Mouse (Mus musculus): ENCODE measurements around the gene Poll. TPM values are rescaled to one million over a fixed set of nuclear protein-coding genes. Genes with fewer than 3 reads are reported as not detected.
A peak's percentile ranks its signal among the peaks of the same experiment; 100 is the strongest.
"Not testable (repeated sequence)": the region's sequence is repeated elsewhere in the genome, so short reads cannot be mapped to it uniquely, and the experiment has no call there.

Gene Poll
- polyA plus RNA-seq, 1 experiment = 14.5 TPM

DNA sequence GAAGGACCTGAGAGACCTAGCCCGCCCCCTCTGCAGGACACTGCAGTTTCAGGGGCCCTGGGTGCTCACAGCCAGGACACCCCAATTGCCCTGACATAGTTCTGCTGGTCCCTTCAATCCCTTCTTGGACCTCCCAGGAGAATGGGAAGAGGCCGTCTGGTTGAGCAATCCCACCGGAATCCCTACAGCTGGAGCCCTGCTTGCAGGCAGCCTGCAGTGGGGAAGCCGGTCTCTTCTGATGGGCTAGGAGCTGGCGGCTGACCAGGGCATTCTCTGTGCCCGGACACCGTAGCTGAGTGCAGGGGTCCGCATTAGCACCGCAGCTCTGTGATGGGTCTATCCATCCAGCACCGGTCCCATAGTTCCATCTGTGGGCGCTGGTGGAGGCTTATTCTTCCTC is 6.2 kb downstream of the Poll start:
- 89% methylated on average over 11 of the region's 11 CpGs for WGBS
- H3K27me3 ChIP-seq (ENCODE audit: control insufficient read depth, insufficient read depth, low read length) = no peaks in the 10 kb centered on the region
- no peak overlapping the region for H3K4me3 ChIP-seq (replicated peaks; ENCODE audit: insufficient read depth, low read depth, low read length)
- H3K4me1 ChIP-seq (ENCODE audit: control insufficient read depth, insufficient read depth, low read length) = no peaks in the 10 kb centered on the region
- TF ChIP-seq CTCF (IDR thresholded peaks at IDR 0.05; ENCODE audit: borderline replicate concordance, insufficient read depth, low read depth, low read length) (no peak), POLR2A (IDR thresholded peaks at IDR 0.05; ENCODE audit: borderline replicate concordance, insufficient read depth, low read length) (no peak)
- no peak overlapping the region for H3K27ac ChIP-seq (ENCODE audit: insufficient read depth, low read length)
- DNase-seq = no peak

DNA sequence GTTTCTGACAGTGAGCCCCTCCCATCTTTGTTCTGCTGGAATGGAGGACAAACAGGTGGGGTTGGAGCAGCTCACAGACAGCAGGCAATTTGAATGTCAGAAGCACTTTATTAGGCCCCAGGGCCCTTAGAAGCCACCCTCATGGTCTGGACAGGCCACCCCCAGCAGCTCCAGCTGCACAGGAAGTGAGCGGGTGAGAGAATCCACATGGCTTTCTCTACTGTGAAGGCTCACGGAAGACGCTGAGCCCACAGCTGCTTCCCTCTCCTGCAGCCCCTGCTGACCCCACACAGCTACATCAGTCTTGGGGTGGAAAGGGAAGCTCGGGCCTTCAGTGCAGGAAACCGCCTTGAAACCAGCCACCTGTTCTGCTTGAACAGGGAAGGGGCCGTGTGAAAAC is 8.1 kb downstream of the Poll start:
- no peak overlapping the region for H3K27ac ChIP-seq (ENCODE audit: insufficient read depth, low read length)
- H3K27me3 ChIP-seq (ENCODE audit: control insufficient read depth, insufficient read depth, low read length) = no peaks in the 10 kb centered on the region
- TF ChIP-seq CTCF (IDR thresholded peaks at IDR 0.05; ENCODE audit: borderline replicate concordance, insufficient read depth, low read depth, low read length) (no peak), POLR2A (IDR thresholded peaks at IDR 0.05; ENCODE audit: borderline replicate concordance, insufficient read depth, low read length) (no peak)
- no peaks in the 10 kb centered on the region for H3K4me1 ChIP-seq (ENCODE audit: control insufficient read depth, insufficient read depth, low read length)
- 86% methylated on average over 6 of the region's 6 CpGs for WGBS
- no peak overlapping the region for H3K4me3 ChIP-seq (replicated peaks; ENCODE audit: insufficient read depth, low read depth, low read length)
- no peak for DNase-seq

DNA sequence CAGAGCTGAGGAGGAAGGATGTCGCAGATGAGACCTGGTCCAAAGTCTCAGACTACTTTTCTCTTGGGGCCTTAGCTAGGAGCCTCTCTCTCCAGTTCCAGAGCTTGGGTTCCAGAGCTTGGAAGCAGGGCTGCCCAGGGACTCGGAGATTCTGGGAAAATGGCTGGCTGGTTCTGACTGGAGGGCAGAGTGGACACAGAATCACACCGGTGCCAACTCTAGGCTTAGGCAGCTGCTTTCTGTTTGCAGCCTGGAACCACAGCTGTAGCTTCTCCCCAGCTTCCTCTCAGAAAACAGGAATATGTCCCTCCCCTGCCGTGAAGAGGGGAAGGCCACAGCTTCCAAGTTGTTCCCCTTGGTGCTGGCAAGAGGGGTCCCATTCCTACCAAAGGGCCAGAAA is 10.4 kb downstream of the Poll start:
- WGBS = 59% methylated on average over 4 of the region's 4 CpGs

DNA sequence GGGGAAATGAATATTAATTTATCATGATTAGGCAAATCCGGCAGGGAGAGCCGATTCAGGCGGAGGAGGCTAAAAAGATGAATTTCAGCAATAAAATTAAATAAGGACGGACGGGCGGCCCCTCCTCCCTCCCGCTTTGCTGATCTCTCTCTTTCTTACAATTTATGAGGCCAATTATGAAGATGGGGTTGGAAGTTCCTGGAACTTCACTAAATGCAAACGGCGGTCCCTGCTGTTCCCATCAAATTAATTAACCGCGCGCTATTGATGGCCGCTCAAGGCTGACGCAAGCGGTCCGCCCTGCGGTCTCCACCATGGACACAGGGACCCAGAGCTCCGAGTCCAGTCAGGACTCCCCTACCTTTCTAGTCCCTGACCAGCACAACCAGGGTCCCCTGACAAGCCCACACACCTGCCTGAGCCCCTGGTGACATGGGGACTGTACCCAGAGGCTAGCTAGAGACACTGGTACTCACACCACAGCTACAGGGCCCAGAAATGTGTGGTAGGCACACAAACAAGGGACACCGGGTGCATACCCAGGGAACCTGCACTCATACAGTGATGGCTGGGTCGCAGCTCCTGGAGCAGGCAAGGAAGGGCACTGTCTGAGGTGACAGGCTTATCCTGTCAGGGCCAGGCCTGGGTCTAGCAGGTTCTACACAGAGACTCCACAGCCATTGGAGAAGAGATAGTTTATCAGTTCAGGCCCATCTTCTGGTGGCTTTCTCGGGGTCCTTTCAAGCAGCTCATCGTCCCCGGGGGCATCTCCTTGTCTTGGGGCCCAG is 11.0 kb downstream of the Poll start:
- no peaks in the 10 kb centered on the region for H3K27me3 ChIP-seq (ENCODE audit: control insufficient read depth, insufficient read depth, low read length)
- DNase-seq = no peak
- TF ChIP-seq CTCF (IDR thresholded peaks at IDR 0.05; ENCODE audit: borderline replicate concordance, insufficient read depth, low read depth, low read length) (no peak), POLR2A (IDR thresholded peaks at IDR 0.05; ENCODE audit: borderline replicate concordance, insufficient read depth, low read length) (no peak)
- H3K4me3 ChIP-seq (replicated peaks; ENCODE audit: insufficient read depth, low read depth, low read length) = no peak overlapping the region
- no peak overlapping the region for H3K27ac ChIP-seq (ENCODE audit: insufficient read depth, low read length)
- 60% methylated on average over 23 of the region's 23 CpGs for WGBS
- no peaks in the 10 kb centered on the region for H3K4me1 ChIP-seq (ENCODE audit: control insufficient read depth, insufficient read depth, low read length)

More for the DNA sequence above, 10.4 kb downstream of the Poll start:
- no peak for TF ChIP-seq CTCF (IDR thresholded peaks at IDR 0.05; ENCODE audit: borderline replicate concordance, insufficient read depth, low read depth, low read length)
- H3K27me3 ChIP-seq (ENCODE audit: control insufficient read depth, insufficient read depth, low read length) = no peaks in the 10 kb centered on the region
- no peak for DNase-seq
- H3K4me1 ChIP-seq (ENCODE audit: control insufficient read depth, insufficient read depth, low read length) = no peaks in the 10 kb centered on the region
- H3K4me3 ChIP-seq (replicated peaks; ENCODE audit: insufficient read depth, low read depth, low read length) = no peak overlapping the region
- H3K27ac ChIP-seq (ENCODE audit: insufficient read depth, low read length) = no peak overlapping the region

DNA sequence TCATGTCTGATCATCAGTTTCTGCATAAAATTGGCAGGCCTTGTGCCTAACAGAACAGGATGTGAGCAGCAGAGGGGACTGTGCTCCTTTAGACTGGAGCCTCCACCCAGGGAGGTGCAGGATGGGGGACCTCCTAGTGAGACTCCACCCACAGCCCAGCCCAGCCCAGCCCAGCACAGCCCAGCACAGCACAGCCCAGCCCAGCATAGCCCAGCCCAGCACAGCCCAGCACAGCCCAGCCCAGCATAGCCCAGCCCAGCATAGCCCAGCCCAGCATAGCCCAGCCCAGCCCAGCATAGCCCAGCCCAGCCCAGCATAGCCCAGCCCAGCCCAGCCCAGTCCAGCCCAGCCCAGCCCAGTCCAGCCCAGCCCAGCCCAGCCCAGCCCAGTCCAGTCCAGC is 12.1 kb downstream of the Poll start:
- H3K4me1 ChIP-seq (ENCODE audit: control insufficient read depth, insufficient read depth, low read length); DNase-seq; H3K27me3 ChIP-seq (ENCODE audit: control insufficient read depth, insufficient read depth, low read length); H3K4me3 ChIP-seq (replicated peaks; ENCODE audit: insufficient read depth, low read depth, low read length); H3K27ac ChIP-seq (ENCODE audit: insufficient read depth, low read length): not testable (repeated sequence)

DNA sequence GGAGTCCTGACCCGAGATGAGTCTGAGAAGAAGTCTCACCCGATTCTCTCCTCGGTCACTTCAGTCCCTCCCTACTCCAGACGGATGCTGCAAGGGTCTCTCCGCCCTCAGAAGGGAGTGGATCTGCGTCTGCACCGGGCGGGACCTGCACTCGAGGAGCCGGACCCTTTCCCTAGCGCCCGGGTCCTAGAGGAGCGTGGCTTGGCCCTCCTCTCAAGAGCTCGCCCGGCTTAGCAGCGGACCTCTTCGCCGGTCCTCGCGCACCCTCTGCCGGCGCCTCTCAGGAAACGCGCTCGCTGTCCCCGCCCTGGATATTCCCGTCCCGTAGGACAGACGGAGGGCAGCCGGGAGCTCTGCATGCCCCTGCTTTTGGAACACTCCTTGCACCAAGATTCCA is 15.4 kb downstream of the Poll start:
- Histone ChIP-seq H3K27me3 (ENCODE audit: control insufficient read depth, insufficient read depth, low read length) (no peaks in the 10 kb centered on the region), H3K27ac (ENCODE audit: insufficient read depth, low read length) (no peak overlapping the region), H3K4me1 (ENCODE audit: control insufficient read depth, insufficient read depth, low read length) (no peaks in the 10 kb centered on the region), H3K4me3 (replicated peaks; ENCODE audit: insufficient read depth, low read depth, low read length) (peak overlapping the region; percentile 51)
- WGBS = under 1% methylated on average over 30 of the region's 30 CpGs
- DNase-seq = peak; percentile 78 to 88
- TF ChIP-seq POLR2A (IDR thresholded peaks at IDR 0.05; ENCODE audit: borderline replicate concordance, insufficient read depth, low read length) = no peak
- TF ChIP-seq CTCF (IDR thresholded peaks at IDR 0.05; ENCODE audit: borderline replicate concordance, insufficient read depth, low read depth, low read length) = peak; percentile 78

DNA sequence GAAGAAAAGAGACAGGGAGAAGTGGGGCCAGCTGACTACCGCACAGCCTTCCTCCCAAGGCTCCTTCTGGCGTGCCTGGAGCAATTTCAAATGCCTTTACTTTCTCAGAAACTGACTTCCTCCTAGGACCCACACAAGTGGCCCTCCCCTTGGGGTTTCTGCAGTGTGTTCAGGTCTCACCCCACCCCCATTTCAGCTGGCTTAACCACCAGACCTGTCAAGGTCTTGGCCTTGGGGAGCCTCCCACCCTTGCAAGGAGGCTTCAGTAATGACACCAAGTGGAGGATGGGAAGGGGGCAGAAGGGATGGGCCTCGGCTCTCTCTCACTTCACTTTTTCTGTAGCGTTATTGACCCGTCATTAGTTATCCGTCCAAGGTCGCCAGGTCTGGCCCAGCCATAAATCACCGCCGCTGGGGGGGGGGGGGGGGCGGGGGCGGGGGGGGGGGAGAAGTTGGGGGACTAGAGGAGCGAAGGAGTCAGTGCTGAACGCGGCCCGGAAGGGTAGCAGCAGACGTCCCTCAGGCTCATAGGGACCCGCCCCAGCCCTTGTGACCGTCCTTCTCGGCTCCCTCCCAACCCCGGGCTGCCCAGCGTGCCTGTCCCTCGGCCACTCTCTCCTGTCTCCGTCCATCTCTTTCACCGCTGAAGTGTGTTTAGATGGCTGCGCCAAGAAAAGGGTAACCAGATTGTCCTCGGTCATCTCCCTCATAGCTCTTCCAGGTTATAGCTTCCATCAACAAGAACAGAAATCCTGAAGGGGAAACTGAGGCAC is 16.0 kb downstream of the Poll start:
- no peak for TF ChIP-seq POLR2A (IDR thresholded peaks at IDR 0.05; ENCODE audit: borderline replicate concordance, insufficient read depth, low read length)
- TF ChIP-seq CTCF (IDR thresholded peaks at IDR 0.05; ENCODE audit: borderline replicate concordance, insufficient read depth, low read depth, low read length) = no peak
- Histone ChIP-seq H3K27ac (ENCODE audit: insufficient read depth, low read length) (no peak overlapping the region), H3K4me1 (ENCODE audit: control insufficient read depth, insufficient read depth, low read length) (no peaks in the 10 kb centered on the region), H3K4me3 (replicated peaks; ENCODE audit: insufficient read depth, low read depth, low read length) (peak overlapping the region; percentile 51), H3K27me3 (ENCODE audit: control insufficient read depth, insufficient read depth, low read length) (no peaks in the 10 kb centered on the region)
- 4% methylated on average over 17 of the region's 26 CpGs for WGBS
- DNase-seq = peak in 1 of 2 experiments; percentile 17

DNA sequence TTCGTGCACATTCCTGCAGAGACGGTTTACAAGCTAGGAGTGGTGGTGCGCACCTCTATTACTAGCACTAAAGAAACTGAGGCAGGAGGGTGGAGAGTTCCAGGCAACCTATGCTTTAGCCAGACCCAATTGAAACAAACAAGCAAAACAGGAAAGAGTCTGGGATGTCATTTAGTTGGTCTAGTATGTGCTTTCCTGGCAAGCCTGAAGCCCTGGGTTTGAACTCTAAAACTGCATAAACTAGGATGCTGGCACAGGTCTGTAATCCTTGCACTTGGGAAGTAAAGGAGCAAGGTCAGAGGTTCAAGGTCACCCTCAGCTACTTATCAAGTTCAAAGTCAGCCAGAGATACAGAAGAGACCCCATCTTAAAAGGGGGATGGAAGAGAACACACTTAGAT is 18.3 kb downstream of the Poll start:
- H3K27ac ChIP-seq (ENCODE audit: insufficient read depth, low read length) = no peak overlapping the region
- H3K27me3 ChIP-seq (ENCODE audit: control insufficient read depth, insufficient read depth, low read length) = no peaks in the 10 kb centered on the region
- 35% methylated on average over 3 of the region's 3 CpGs for WGBS
- no peak for DNase-seq
- H3K4me3 ChIP-seq (replicated peaks; ENCODE audit: insufficient read depth, low read depth, low read length) = peak overlapping the region; percentile 26
- no peaks in the 10 kb centered on the region for H3K4me1 ChIP-seq (ENCODE audit: control insufficient read depth, insufficient read depth, low read length)
- TF ChIP-seq CTCF (IDR thresholded peaks at IDR 0.05; ENCODE audit: borderline replicate concordance, insufficient read depth, low read depth, low read length) (no peak), POLR2A (IDR thresholded peaks at IDR 0.05; ENCODE audit: borderline replicate concordance, insufficient read depth, low read length) (no peak)
